Mouse (Mus musculus): ENCODE results near the gene Krt8. TPM values are rescaled to one million over a fixed set of nuclear protein-coding genes. Genes with fewer than 3 reads are reported as not detected.

Gene Krt8
- not detected for polyA plus RNA-seq (2017; shearing (Covaris generic))

DNA sequence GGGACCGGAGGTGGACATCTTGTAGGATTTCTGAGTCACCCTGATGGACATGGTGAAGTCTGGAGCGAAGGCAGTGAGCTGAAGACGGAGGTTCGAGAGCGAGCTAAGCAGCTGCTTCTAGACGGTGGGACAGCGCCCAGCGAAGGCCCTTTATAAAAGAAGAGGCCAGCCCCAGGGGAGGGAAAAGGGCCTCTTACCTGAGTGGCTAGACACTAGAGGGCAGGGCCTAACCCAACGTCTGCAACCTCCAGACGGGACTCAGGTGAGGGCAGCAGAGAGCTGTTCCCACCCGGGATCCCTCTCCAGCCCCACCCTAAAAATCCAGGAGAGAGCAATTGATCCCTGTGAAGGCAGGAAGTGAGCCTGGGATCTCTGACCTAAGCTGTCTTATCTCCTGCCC lies at the start of gene Krt8:
Gene Krt8 (minus strand): TSS at position 294 of the 400 bp plus-strand sequence.

DNA sequence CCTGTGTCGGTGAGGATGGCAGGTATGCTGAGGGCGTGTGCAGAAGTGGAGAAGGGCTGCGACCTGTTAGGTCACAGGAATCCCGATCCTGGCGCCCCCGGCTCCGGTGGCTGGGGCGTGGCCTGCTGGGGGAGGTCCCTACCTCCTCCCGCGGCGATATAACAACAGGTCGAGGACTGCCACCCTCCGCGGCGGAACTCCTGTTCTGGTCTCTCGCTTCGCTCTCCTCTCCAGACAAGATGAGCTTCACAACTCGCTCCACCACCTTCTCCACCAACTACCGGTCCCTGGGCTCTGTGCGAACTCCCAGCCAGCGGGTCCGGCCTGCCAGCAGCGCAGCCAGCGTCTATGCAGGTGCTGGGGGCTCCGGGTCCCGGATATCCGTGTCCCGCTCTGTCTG lies 23.8 kb upstream of the Krt8 start, which contains the start of gene Krt18:
Gene Krt18 (plus strand): TSS at position 141 of the 400 bp plus-strand sequence.

DNA sequence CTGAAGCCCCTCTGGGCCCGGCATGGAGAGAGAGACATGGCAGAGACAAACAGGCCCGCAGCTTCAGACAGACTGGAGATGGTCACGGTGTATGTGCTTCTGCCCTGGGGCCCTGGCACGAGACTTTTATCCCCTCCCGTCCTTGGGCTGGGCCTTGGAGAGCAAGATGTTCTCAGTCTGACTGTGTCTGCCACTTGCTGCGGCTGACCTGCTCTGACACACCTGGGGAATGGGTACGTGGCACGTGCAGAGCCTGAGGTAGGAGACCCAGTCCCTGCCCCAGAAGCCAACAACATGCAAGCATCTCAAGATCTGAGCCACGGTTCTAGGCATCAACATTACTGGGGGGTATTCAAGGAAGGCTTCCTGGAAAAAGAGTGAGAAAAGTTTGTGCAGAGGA lies 50.1 kb downstream of the Krt8 start, which contains the start of gene Krt78:
Gene Krt78 (minus strand): TSS at position 101 of the 400 bp plus-strand sequence.

Other genes with a start within 250 kb of the Krt8 start
- not detected for gene Krt72, start 218.0 kb downstream of the Krt8 start, polyA plus RNA-seq (2017; shearing (Covaris generic))
- not detected for gene Krt73, start 202.1 kb downstream of the Krt8 start, polyA plus RNA-seq (2017; shearing (Covaris generic))
- gene Krt2, start 186.3 kb downstream of the Krt8 start, polyA plus RNA-seq (2017; shearing (Covaris generic)): not detected
- gene Krt1, start 153.7 kb downstream of the Krt8 start, polyA plus RNA-seq (2017; shearing (Covaris generic)): not detected
- not detected for gene Krt77, start 134.8 kb downstream of the Krt8 start, polyA plus RNA-seq (2017; shearing (Covaris generic))
- not detected for gene Krt76, start 111.6 kb downstream of the Krt8 start, polyA plus RNA-seq (2017; shearing (Covaris generic))
- not detected for gene Krt4, start 79.7 kb downstream of the Krt8 start, polyA plus RNA-seq (2017; shearing (Covaris generic))
- gene Krt79, start 64.2 kb downstream of the Krt8 start, polyA plus RNA-seq (2017; shearing (Covaris generic)): not detected
- gene Krt78, start 50.2 kb downstream of the Krt8 start, polyA plus RNA-seq (2017; shearing (Covaris generic)): not detected
- 1.3 TPM for gene Krt18, start 23.7 kb upstream of the Krt8 start, polyA plus RNA-seq (2017; shearing (Covaris generic))
- gene Eif4b, start 69.3 kb upstream of the Krt8 start, polyA plus RNA-seq (2017; shearing (Covaris generic)): 162 TPM
- 1.8 TPM for gene Tns2, start 95.9 kb upstream of the Krt8 start, polyA plus RNA-seq (2017; shearing (Covaris generic))
- 67.5 TPM for gene Spryd3, start 131.8 kb upstream of the Krt8 start, polyA plus RNA-seq (2017; shearing (Covaris generic))
- gene Igfbp6, start 139.9 kb upstream of the Krt8 start, polyA plus RNA-seq (2017; shearing (Covaris generic)): 0.41 TPM
- 0.91 TPM for gene Soat2, start 146.0 kb upstream of the Krt8 start, polyA plus RNA-seq (2017; shearing (Covaris generic))
- 48.6 TPM for gene Zfp740, start 198.8 kb upstream of the Krt8 start, polyA plus RNA-seq (2017; shearing (Covaris generic))
- 18.0 TPM for gene Csad, start 200.2 kb upstream of the Krt8 start, polyA plus RNA-seq (2017; shearing (Covaris generic))
- 649 TPM for gene Itgb7, start 227.5 kb upstream of the Krt8 start, polyA plus RNA-seq (2017; shearing (Covaris generic))